Mouse (Mus musculus) midbrain, embryonic 10.5 days (tissue): ENCODE measurements around the gene Gm10717. TPM values are rescaled to one million over a fixed set of nuclear protein-coding genes. Genes with fewer than 3 reads are reported as not detected.
"Not testable (repeated sequence)": the region's sequence is repeated elsewhere in the genome, so short reads cannot be mapped to it uniquely, and the experiment has no call there.

Source experiments
- DNase-seq: peaks from one replicate; pipeline ENCODE4 v3.0.0-alpha.2; 2017; ENCODE audit warnings: low spot score
- H3K27ac ChIP-seq: fragments of 300-500 bp; sonication (generic); replicated peaks from 2 replicates; pipeline ENCODE4 v1.5.1; 2016; ENCODE audit warnings: mild to moderate bottlenecking
- H3K27me3 ChIP-seq: fragments of 300-500 bp; sonication (generic); 2 replicates; pipeline ENCODE4 v1.6.1; 2016; ENCODE audit warnings: low read depth, mild to moderate bottlenecking; ENCODE audit not compliant: poor library complexity, severe bottlenecking
- H3K36me3 ChIP-seq: fragments of 300-500 bp; sonication (generic); 2 replicates; pipeline ENCODE4 v1.6.1; 2016; ENCODE audit warnings: mild to moderate bottlenecking, moderate library complexity
- H3K4me1 ChIP-seq: fragments of 300-500 bp; sonication (generic); 2 replicates; pipeline ENCODE4 v1.6.1; 2016
- H3K4me3 ChIP-seq: fragments of 300-500 bp; sonication (generic); 2 replicates; pipeline ENCODE4 v1.5.1; 2016; ENCODE audit warnings: mild to moderate bottlenecking, moderate library complexity
- H3K9me3 ChIP-seq: fragments of 300-500 bp; sonication (generic); replicated peaks from 2 replicates; pipeline ENCODE4 v1.6.1; 2016; ENCODE audit warnings: mild to moderate bottlenecking
- WGBS: fragments of 180-500 bp; shearing (Covaris S2); methylation state at CpG from one replicate; pipeline ENCODE4 v1.1.7; 2016; 5-methylcytosine and 5-hydroxymethylcytosine counted together
- polyA plus RNA-seq: library from polyadenylated mRNA; unstranded; fragments of >200 nt; fragmentation: Nextera tagmentation; extraction: Ambion mirVana; gene quantifications from 2 replicates; pipeline ENCODE4 v1.2.1, GENCODE M21; 2016

Gm10717 gene
- 0.40 TPM in 1 of 2 replicates, not detected in the other for polyA plus RNA-seq

DNA sequence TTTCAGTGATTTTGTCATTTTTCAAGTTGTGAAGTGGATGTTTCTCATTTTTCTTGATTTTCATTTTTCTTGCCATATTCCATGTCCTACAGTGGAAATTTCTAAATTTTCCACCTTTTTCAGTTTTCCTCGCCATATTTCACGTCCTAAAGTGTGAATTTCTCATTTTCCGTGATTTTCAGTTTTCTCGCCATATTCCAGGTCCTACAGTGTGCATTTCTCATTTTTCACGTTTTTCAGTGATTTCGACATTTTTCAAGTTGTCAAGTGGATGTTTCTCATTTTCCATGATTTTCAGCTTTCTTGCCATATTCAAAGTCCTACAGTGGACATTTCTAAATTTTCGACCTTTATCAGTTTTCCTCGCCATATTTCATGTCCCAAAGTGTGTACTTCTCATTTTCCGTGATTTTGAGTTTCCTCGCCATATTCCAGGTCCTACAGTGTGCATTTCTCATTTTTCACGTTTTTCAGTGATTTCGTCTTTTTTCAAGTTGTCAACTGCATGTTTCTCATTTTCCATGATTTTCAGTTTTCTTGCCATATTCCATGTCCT lies at the start of gene Gm10717:
Gene Gm10717 (plus strand): TSS at position 506 of the 556 bp plus-strand sequence.
- H3K9me3 ChIP-seq, H3K27me3 ChIP-seq, H3K27ac ChIP-seq, H3K36me3 ChIP-seq, DNase-seq, H3K4me3 ChIP-seq, H3K4me1 ChIP-seq: not testable (repeated sequence)
- 71% methylated on average over 12 of the region's 12 CpGs for WGBS

DNA sequence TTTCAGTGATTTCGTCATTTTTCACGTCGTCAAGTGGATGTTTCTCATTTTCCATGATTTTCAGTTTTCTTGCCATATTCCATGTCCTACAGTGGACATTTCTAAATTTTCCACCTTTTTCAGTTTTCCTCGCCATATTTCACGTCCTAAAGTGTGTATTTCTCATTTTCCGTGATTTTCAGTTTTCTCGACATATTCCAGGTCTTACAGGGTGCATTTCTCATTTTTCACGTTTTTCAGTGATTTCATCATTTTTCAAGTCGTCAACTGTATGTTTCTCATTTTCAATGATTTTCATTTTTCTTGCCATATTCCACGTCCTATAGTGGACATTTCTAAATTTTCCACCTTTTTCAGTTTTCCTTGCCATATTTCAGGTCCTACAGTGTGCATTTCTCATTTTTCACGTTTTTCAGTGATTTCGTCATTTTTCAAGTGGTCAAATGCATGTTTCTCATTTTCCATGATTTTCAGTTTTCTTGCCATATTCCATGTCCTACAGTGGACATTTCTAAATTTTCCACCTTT lies 24.7 kb upstream of the Gm10717 start, which contains the start of gene Gm10722:
Gene Gm10722 (plus strand): TSS at position 478 of the 528 bp plus-strand sequence.
- H3K27ac ChIP-seq, H3K4me3 ChIP-seq, H3K27me3 ChIP-seq, H3K4me1 ChIP-seq, H3K9me3 ChIP-seq, H3K36me3 ChIP-seq: not testable (repeated sequence)
- WGBS: 74% methylated on average over 12 of the region's 12 CpGs
- peak; percentile 44 for DNase-seq

DNA sequence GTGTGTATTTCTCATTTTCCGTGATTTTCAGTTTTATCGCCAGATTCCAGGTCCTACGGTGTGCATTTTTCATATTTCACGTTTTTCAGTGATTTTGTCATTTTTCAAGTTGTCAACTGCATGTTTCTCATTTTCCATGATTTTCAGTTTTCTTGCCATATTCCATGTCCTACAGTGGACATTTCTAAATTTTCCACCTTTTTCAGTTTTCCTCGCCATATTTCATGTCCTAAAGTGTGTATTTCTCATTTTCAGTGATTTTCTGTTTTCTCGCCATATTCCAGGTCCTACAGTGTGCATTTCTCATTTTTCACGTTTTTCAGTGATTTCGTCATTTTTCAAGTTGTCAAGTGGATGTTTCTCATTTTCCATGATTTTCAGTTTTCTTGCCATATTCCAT lies 24.2 kb upstream of the Gm10717 start:
- H3K4me3 ChIP-seq, H3K27ac ChIP-seq, H3K4me1 ChIP-seq, H3K36me3 ChIP-seq, DNase-seq, H3K27me3 ChIP-seq, H3K9me3 ChIP-seq: not testable (repeated sequence)
- WGBS: 64% methylated on average over 8 of the region's 8 CpGs

DNA sequence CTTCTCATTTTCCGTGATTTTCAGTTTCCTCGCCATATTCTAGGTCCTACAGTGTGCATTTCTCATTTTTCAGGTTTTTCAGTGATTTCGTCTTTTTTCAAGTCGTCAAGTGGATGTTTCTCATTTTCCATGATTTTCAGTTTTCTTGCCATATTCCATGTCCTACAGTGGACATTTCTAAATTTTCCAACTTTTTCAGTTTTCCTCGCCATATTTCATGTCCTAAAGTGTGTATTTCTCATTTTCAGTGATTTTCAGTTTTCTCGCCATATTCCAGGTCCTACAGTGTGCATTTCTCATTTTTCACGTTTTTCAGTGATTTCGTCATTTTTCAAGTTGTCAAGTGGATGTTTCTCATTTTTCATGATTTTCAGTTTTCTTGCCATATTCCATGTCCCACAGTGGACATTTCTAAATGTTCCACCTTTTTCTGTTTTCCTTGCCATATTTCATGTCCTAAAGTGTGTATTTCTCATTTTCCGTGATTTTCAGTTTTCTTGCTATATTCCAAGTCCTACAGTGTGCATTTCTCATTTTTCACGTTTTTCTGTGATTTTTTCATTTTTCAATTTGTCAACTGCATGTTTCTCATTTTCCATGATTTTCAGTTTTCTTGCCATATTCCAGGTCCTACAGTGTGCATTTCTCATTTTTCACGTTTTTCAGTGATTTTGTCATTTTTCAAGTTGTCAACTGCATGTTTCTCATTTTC lies 23.1 kb upstream of the Gm10717 start:
- H3K27ac ChIP-seq, H3K27me3 ChIP-seq, H3K4me3 ChIP-seq, H3K36me3 ChIP-seq, H3K9me3 ChIP-seq, H3K4me1 ChIP-seq: not testable (repeated sequence)
- DNase-seq: peak; percentile 56
- WGBS: 69% methylated on average over 9 of the region's 11 CpGs

DNA sequence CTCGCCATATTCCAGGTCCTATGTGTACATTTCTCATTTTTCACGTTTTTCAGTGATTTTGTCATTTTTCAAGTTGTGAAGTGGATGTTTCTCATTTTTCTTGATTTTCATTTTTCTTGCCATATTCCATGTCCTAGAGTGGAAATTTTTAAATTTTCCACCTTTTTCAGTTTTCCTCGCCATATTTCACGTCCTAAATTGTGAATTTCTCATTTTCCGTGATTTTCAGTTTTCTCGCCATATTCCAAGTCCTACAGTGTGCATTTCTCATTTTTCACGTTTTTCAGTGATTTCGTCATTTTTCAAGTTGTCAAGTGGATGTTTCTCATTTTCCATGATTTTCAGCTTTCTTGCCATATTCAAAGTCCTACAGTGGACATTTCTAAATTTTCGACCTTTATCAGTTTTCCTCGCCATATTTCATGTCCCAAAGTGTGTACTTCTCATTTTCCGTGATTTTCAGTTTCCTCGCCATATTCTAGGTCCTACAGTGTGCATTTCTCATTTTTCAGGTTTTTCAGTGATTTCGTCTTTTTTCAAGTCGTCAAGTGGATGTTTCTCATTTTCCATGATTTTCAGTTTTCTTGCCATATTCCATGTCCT lies 22.3 kb upstream of the Gm10717 start, which contains the start of gene Gm11168:
Gene Gm11168 (plus strand): TSS at position 553 of the 603 bp plus-strand sequence.
- 77% methylated on average over 6 of the region's 14 CpGs for WGBS
- H3K4me1 ChIP-seq, H3K4me3 ChIP-seq, H3K36me3 ChIP-seq, H3K9me3 ChIP-seq, DNase-seq, H3K27me3 ChIP-seq, H3K27ac ChIP-seq: not testable (repeated sequence)

DNA sequence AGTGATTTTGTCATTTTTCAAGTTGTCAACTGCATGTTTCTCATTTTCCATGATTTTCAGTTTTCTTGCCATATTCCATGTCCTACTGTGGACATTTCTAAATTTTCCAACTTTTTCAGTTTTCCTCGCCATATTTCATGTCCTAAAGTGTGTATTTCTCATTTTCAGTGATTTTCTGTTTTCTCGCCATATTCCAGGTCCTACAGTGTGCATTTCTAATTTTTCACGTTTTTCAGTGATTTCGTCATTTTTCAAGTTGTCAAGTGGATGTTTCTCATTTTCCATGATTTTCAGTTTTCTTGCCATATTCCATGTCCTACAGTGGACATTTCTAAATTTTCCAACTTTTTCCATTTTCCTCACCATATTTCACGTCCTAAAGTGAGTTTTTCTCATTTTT lies 19.0 kb upstream of the Gm10717 start:
- H3K36me3 ChIP-seq, DNase-seq, H3K4me3 ChIP-seq, H3K4me1 ChIP-seq, H3K27me3 ChIP-seq, H3K27ac ChIP-seq: not testable (repeated sequence)
- WGBS: 71% methylated on average over 1 of the region's 5 CpGs
- peaks cover 12% of the 10 kb centered on the region for H3K9me3 ChIP-seq

DNA sequence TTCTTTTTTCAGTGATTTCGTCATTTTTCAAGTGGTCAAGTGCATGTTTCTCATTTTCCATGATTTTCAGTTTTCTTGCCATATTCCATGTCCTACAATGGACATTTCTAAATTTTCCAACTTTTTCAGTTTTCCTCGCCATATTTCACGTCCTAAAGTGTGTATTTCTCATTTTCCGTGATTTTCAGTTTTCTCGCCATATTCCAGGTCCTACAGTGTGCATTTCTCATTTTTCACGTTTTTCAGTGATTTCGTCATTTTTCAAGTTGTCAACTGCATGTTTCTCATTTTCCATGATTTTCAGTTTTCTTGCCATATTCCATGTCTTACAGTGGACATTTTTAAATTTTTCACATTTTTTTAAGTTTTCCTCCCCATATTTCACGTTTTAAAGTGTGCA lies 18.6 kb upstream of the Gm10717 start:
- H3K27ac ChIP-seq, H3K4me1 ChIP-seq, H3K27me3 ChIP-seq, DNase-seq, H3K36me3 ChIP-seq, H3K4me3 ChIP-seq: not testable (repeated sequence)
- peaks cover 12% of the 10 kb centered on the region for H3K9me3 ChIP-seq
- WGBS: 72% methylated on average over 8 of the region's 8 CpGs

DNA sequence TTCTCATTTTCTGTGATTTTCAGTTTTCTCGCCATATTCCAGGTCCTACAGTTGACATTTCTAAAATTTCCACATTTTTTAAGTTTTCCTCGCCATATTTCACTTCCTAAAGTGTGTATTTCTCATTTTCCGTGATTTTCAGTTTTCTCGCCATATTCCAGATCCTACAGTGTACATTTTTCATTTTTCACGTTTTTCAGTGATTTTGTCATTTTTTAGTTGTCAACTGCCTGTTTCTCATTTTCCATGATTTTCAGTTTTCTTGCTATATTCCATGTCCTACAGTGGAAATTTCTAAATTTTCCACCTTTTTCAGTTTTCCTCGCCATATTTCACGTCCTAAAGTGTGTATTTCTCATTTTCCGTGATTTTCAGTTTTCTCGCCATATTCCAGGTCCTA lies 17.9 kb upstream of the Gm10717 start:
- H3K9me3 ChIP-seq, H3K36me3 ChIP-seq, H3K27ac ChIP-seq, H3K4me1 ChIP-seq, H3K4me3 ChIP-seq, H3K27me3 ChIP-seq: not testable (repeated sequence)
- 78% methylated on average over 8 of the region's 9 CpGs for WGBS
- DNase-seq: peak; percentile 18

DNA sequence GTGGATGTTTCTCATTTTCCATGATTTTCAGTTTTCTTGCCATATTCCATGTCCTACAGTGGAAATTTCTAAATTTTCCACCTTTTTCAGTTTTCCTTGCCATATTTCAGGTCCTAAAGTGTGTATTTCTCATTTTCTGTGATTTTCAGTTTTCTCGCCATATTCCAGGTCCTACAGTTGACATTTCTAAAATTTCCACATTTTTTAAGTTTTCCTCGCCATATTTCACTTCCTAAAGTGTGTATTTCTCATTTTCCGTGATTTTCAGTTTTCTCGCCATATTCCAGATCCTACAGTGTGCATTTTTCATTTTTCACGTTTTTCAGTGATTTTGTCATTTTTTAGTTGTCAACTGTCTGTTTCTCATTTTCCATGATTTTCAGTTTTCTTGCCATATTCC lies 15.9 kb upstream of the Gm10717 start:
- H3K4me1 ChIP-seq, H3K9me3 ChIP-seq, H3K4me3 ChIP-seq, H3K27ac ChIP-seq, H3K36me3 ChIP-seq, H3K27me3 ChIP-seq, DNase-seq: not testable (repeated sequence)
- no CpG with 5 or more reads among the region's 5 CpGs for WGBS

DNA sequence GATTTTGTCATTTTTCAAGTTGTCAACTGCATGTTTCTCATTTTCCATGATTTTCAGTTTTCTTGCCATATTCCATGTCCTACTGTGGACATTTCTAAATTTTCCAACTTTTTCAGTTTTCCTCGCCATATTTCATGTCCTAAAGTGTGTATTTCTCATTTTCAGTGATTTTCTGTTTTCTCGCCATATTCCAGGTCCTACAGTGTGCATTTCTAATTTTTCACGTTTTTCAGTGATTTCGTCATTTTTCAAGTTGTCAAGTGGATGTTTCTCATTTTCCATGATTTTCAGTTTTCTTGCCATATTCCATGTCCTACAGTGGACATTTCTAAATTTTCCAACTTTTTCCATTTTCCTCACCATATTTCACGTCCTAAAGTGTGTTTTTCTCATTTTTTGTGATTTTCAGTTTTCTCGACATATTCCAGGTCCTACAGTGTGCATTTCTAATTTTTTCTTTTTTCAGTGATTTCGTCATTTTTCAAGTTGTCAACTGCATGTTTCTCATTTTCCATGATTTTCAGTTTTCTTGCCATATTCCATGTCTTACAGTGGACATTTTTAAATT lies 13.1 kb upstream of the Gm10717 start:
- 82% methylated on average over 3 of the region's 7 CpGs for WGBS
- H3K27ac ChIP-seq, DNase-seq, H3K36me3 ChIP-seq, H3K27me3 ChIP-seq, H3K4me1 ChIP-seq, H3K4me3 ChIP-seq, H3K9me3 ChIP-seq: not testable (repeated sequence)

DNA sequence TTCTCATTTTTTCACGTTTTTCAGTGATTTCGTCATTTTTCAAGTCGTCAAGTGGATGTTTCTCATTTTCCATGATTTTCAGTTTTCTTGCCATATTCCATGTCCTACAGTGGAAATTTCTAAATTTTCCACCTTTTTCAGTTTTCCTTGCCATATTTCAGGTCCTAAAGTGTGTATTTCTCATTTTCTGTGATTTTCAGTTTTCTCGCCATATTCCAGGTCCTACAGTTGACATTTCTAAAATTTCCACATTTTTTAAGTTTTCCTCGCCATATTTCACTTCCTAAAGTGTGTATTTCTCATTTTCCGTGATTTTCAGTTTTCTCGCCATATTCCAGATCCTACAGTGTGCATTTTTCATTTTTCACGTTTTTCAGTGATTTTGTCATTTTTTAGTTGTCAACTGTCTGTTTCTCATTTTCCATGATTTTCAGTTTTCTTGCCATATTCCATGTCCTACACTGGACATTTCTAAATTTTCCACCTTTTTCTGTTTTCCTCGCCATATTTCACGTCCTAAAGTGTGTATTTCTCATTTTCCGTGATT lies 12.4 kb upstream of the Gm10717 start, which contains the start of gene Gm10721:
Gene Gm10721 (plus strand): TSS at position 408 of the 547 bp plus-strand sequence.
- not testable (repeated sequence) for DNase-seq, H3K36me3 ChIP-seq, H3K27ac ChIP-seq, H3K4me3 ChIP-seq, H3K9me3 ChIP-seq, H3K4me1 ChIP-seq, H3K27me3 ChIP-seq
- WGBS: no CpG with 5 or more reads among the region's 11 CpGs

DNA sequence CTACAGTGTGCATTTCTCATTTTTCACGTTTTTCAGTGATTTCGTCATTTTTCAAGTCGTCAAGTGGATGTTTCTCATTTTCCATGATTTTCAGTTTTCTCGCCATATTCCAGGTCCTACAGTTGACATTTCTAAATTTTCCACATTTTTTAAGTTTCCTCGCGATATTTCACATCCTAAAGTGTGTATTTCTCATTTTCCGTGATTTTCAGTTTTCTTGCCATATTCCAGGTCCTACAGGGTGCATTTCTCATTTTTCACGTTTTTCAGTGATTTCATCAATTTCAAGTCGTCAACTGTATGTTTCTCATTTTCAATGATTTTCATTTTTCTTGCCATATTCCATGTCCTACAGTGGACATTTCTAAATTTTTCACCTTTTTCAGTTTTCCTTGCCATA lies 9.9 kb upstream of the Gm10717 start, which contains the start of gene Gm10720:
Gene Gm10720 (plus strand): TSS at position 301 of the 400 bp plus-strand sequence.
- H3K9me3 ChIP-seq, DNase-seq, H3K27ac ChIP-seq, H3K4me1 ChIP-seq, H3K36me3 ChIP-seq, H3K27me3 ChIP-seq, H3K4me3 ChIP-seq: not testable (repeated sequence)
- WGBS: 64% methylated on average over 5 of the region's 9 CpGs
